Mouse (Mus musculus): ENCODE measurements around the gene Tmem30c. TPM values are rescaled to one million over a fixed set of nuclear protein-coding genes. Genes with fewer than 3 reads are reported as not detected.

The Tmem30c gene
- polyA plus RNA-seq, 1 experiment = 1.4 TPM

DNA sequence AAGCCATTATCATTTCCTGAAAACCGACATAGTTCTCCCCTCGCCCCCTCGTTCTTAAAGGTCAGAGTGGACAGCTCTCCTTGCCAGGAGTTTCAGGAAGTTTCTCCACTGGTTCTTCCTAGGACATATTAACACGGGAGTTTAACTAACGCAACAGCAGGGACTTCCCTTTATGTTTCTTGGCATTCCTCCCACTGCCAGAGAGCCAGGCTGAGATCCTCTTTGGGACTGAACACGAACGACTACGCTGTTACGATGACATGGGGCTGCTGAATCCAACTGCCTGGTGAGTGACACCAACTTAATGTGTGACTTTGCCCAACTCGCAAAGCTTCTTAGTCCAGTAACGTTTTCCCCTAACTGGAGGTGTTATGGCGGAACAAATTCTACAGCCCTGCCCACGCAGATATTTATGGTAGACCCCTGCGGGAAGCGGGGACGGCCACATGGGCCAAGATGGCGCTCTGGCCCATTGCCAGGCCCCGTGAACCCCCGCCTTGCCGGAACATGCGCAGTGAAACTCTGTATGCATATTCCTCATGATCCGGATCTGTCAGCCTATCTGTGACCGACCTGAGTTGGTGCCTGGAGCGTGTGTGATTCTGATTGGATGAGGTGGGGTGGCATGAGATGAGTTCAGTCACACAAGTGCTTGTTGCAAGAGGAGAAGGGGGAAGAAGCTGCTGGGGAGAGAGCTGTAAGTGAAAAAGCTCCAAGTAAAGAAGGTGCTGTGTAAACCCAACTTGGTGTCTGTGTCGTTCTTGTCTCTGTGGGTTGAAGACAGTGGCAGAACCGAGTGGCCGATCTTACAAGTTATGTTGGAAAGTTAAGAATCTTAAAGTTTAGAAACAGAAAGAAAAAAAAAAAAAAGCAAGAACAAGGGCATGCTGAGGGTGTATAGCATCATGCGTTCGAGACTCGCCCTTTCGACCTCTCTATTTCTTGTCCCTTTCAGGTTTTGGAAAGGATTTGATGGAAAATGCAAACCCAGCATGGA lies 12.1 kb downstream of the Tmem30c start:
- 67% methylated on average over 31 of the region's 31 CpGs for WGBS
- no peak for TF ChIP-seq POLR2A (IDR thresholded peaks at IDR 0.05; ENCODE audit: borderline replicate concordance, control insufficient read depth, low read depth, low read length)
- Histone ChIP-seq H3K27ac (ENCODE audit: control insufficient read depth, insufficient read depth, low read depth, low read length, poor library complexity) (no peak overlapping the region), H3K4me1 (ENCODE audit: control insufficient read depth, insufficient read depth, low read length) (no peaks in the 10 kb centered on the region), H3K4me3 (replicated peaks; ENCODE audit: control insufficient read depth, low read depth, low read length) (no peak overlapping the region)

DNA sequence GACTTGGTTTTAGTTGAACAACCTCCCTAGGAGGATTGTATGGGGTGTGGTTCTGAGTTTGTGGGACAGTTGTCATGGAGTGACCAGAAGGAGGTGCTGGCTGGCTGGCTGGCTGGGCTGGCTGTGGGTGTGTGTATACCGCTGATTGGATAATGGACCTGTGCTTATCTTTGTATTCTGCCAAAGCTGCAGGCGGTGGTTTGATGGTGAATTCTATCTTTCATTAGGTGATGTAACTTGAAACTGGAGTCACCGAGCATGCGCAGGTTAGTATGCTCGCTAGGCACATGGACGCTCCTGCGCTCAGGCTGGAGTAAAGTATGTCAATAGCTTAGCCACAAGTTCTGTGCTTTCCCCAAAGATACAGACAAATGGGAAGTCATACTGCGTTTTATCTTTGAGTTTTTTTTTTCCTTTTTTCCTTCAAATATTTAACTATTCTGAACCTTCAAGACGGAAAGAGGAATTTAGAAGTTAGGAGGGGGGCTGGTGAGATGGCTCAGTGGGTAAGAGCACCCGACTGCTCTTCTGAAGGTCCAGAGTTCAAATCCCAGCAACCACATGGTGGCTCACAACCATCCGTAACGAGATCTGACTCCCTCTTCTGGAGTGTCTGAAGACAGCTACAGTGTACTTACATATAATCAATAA lies 13.6 kb downstream of the Tmem30c start:
- 78% methylated on average over 12 of the region's 12 CpGs for WGBS
- TF ChIP-seq POLR2A (IDR thresholded peaks at IDR 0.05; ENCODE audit: borderline replicate concordance, control insufficient read depth, low read depth, low read length) (no peak), CTCF (IDR thresholded peaks at IDR 0.05; ENCODE audit: control insufficient read depth, insufficient read depth, low read length) (no peak)
- no peaks in the 10 kb centered on the region for H3K4me1 ChIP-seq (ENCODE audit: control insufficient read depth, insufficient read depth, low read length)
- H3K4me3 ChIP-seq (replicated peaks; ENCODE audit: control insufficient read depth, low read depth, low read length) = no peak overlapping the region
- no peak overlapping the region for H3K27ac ChIP-seq (ENCODE audit: control insufficient read depth, insufficient read depth, low read depth, low read length, poor library complexity)

DNA sequence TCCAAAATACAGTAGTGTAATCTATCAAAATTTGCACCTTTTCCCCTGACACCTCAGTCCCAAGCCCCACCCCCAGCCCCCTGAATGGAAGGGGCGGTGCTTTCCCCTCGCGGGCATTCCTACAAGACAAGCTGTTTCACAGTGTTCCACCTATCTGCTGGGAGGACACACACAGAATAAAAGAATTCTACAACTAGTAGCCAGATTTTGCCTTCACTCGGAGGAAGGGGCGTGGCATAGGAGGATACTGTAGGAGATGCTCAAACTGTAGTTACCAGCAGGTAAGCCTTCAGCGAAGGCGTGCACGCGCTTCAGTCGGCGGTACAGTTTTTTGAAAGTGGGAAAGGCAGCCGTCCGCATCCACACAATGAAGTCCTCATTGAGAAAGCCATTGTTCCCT lies 22.9 kb downstream of the Tmem30c start:
- no peak for TF ChIP-seq POLR2A (IDR thresholded peaks at IDR 0.05; ENCODE audit: borderline replicate concordance, control insufficient read depth, low read depth, low read length)
- TF ChIP-seq CTCF (IDR thresholded peaks at IDR 0.05; ENCODE audit: control insufficient read depth, insufficient read depth, low read length) = no peak
- WGBS = 92% methylated on average over 13 of the region's 13 CpGs
- Histone ChIP-seq H3K4me1 (ENCODE audit: control insufficient read depth, insufficient read depth, low read length) (no peaks in the 10 kb centered on the region), H3K27ac (ENCODE audit: control insufficient read depth, insufficient read depth, low read depth, low read length, poor library complexity) (no peak overlapping the region), H3K4me3 (replicated peaks; ENCODE audit: control insufficient read depth, low read depth, low read length) (no peak overlapping the region)

DNA sequence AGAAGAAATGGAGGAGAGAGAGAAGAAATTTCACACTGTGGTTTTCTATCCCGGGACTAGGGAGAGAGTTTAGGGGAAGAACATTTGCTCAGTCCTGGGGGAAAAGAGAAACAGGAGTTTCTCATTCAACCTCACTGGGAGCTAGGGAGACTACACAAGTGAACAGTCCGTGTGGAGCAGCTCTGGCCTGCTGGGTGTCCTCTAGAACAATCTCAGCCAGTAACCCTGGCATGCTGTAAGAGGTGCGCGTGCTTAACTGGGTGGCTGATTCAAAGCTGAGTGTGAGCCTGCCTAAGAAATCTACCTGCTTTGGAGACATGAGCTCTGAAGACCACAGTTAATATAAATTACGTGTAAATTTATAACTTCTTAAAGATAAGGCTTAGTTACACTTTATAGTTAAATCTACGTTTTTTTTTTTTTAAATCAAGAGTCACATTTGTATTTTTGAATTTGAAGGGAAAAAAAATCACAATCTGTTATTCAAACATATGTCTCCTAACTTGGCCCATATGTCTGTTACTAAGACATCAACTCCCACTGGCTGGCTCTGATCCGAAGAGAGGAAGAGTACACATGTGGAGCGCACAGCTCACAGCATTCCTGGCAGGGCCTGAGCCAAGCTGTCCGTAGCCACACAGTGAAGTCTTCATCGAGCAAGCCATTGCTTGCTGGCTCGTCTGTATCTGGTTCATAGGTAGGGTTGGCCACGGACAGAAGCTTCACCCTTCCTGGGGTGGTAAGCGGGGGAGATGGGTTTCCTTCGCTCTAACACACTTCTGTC lies 24.4 kb downstream of the Tmem30c start:
- no peaks in the 10 kb centered on the region for H3K4me1 ChIP-seq (ENCODE audit: control insufficient read depth, insufficient read depth, low read length)
- WGBS = 87% methylated on average over 14 of the region's 14 CpGs
- no peak overlapping the region for H3K4me3 ChIP-seq (replicated peaks; ENCODE audit: control insufficient read depth, low read depth, low read length)
- TF ChIP-seq CTCF (IDR thresholded peaks at IDR 0.05; ENCODE audit: control insufficient read depth, insufficient read depth, low read length) (no peak), POLR2A (IDR thresholded peaks at IDR 0.05; ENCODE audit: borderline replicate concordance, control insufficient read depth, low read depth, low read length) (no peak)
- no peak overlapping the region for H3K27ac ChIP-seq (ENCODE audit: control insufficient read depth, insufficient read depth, low read depth, low read length, poor library complexity)

DNA sequence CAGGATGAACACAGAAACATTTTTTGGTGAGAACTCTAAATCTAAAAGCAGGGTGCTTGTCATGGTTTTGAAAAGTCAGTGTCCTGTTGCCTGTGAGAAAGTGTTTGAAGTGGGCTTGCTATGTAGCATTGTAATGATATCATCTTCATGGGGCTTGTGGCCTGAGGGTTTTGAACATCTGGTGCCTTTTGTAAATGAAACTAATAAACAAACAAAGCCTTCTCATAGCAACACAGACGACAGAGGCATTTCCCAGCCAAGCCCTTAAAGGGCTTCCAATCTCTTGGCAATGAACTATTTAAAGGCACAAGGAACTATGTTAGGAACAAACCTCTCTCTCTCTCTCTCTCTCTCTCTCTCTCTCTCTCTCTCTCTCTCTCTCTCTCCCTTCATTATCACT lies 25.6 kb downstream of the Tmem30c start:
- Histone ChIP-seq H3K4me1 (ENCODE audit: control insufficient read depth, insufficient read depth, low read length) (no peaks in the 10 kb centered on the region), H3K27ac (ENCODE audit: control insufficient read depth, insufficient read depth, low read depth, low read length, poor library complexity) (no peak overlapping the region), H3K4me3 (replicated peaks; ENCODE audit: control insufficient read depth, low read depth, low read length) (no peak overlapping the region)
- 35% methylated on average over 1 of the region's 1 CpGs for WGBS
- TF ChIP-seq POLR2A (IDR thresholded peaks at IDR 0.05; ENCODE audit: borderline replicate concordance, control insufficient read depth, low read depth, low read length) (no peak), CTCF (IDR thresholded peaks at IDR 0.05; ENCODE audit: control insufficient read depth, insufficient read depth, low read length) (no peak)

DNA sequence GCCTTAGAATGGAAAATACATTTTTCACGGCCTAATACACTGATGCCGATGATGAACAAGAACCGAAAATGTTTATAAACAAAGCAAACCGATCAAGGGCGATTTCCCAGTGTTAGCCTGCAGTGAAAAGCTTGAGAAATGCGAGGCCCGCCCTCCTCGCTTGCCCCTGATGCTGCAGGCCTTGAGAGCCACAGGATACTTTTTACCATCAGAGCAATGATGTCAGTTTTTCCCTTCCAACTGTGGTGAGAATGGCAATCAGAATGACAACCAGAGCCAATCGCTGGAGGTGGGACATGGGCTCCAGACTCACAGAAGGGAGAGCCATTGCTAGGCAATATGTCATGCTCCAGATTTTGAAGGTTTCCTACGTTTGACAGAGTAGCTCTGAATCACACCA lies 32.5 kb downstream of the Tmem30c start:
- WGBS = 82% methylated on average over 10 of the region's 10 CpGs
- TF ChIP-seq POLR2A (IDR thresholded peaks at IDR 0.05; ENCODE audit: borderline replicate concordance, control insufficient read depth, low read depth, low read length) = no peak
- no peaks in the 10 kb centered on the region; the same call in 1 of the 2 replicates for H3K4me1 ChIP-seq (ENCODE audit: control insufficient read depth, insufficient read depth, low read length)

DNA sequence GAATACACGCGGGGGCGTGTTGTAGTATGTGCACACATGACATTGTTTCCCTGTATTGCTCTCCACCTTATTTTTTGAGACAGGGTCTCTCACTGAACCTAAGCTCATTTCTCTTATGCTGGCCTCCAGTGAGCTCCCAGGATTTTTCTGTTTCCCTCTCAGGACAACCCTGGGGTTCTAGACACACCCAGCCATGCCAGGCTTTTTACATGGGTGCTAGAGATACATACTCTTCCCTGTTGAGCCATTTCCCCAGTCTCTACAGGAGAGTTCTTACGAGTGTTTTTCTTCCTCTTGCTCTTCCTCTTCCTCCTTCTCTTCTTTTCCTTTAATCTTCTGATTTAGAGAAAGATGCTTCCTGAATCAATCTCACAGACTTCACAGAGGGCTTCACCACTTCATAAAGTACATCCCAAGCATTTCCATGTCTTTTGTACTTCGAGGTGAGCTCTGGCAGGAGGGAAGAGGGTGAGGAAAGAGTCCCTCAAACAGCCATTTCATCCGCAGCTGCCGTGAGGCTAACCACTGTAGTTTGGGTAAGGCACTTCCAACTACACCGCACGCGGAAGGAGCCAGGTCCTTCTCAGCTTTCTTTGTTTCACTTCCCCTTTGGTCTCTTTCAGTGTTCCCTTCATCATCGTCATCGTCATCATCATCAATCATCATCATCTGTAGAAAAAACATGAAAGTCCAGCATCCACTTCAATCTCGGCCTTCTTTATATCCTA lies 33.1 kb downstream of the Tmem30c start:
- Histone ChIP-seq H3K4me1 (ENCODE audit: control insufficient read depth, insufficient read depth, low read length) (no peaks in the 10 kb centered on the region; the same call in 1 of the 2 replicates), H3K27ac (ENCODE audit: control insufficient read depth, insufficient read depth, low read depth, low read length, poor library complexity) (no peak overlapping the region), H3K4me3 (replicated peaks; ENCODE audit: control insufficient read depth, low read depth, low read length) (no peak overlapping the region)
- WGBS = 44% methylated on average over 13 of the region's 13 CpGs
- no peak for TF ChIP-seq CTCF (IDR thresholded peaks at IDR 0.05; ENCODE audit: control insufficient read depth, insufficient read depth, low read length)
- no peak for TF ChIP-seq POLR2A (IDR thresholded peaks at IDR 0.05; ENCODE audit: borderline replicate concordance, control insufficient read depth, low read depth, low read length)

More for the DNA sequence above, 32.5 kb downstream of the Tmem30c start:
- Histone ChIP-seq H3K27ac (ENCODE audit: control insufficient read depth, insufficient read depth, low read depth, low read length, poor library complexity) (no peak overlapping the region), H3K4me3 (replicated peaks; ENCODE audit: control insufficient read depth, low read depth, low read length) (no peak overlapping the region)

Data from bone marrow, adult 2 months (tissue).